Mouse (Mus musculus) midbrain, postnatal 0 days (tissue): Measurements from ENCODE around the gene Gm5286. TPM values are rescaled to one million over a fixed set of nuclear protein-coding genes. Genes with fewer than 3 reads are reported as not detected.
"Not testable (repeated sequence)": the region's sequence is repeated elsewhere in the genome, so short reads cannot be mapped to it uniquely, and the experiment has no call there.

Experiments
- ATAC-seq: fragments of 200-750 bp; cut with Nextera tagmentation; 2 replicates; pipeline ENCODE4 v1.8.0; 2017; ENCODE audit warnings: moderate number of reproducible peaks, mild to moderate bottlenecking, moderate TSS enrichment, moderate library complexity; ENCODE audit not compliant: low FRiP score
- DNase-seq: peaks from one replicate; pipeline ENCODE4 v3.0.0-alpha.2; 2015; ENCODE audit warnings: low spot score
- H3K27ac ChIP-seq: fragments of 300-500 bp; sonication (generic); 2 replicates; pipeline ENCODE4 v1.5.1; 2014; ENCODE audit warnings: low read depth, mild to moderate bottlenecking, low read length, mixed read lengths
- H3K27me3 ChIP-seq: fragments of 300-500 bp; sonication (generic); 2 replicates; pipeline ENCODE4 v1.6.1; 2014; ENCODE audit warnings: low read length, control low read depth, mixed read lengths; ENCODE audit not compliant: insufficient read depth
- H3K36me3 ChIP-seq: fragments of 300-500 bp; sonication (generic); 2 replicates; pipeline ENCODE4 v1.6.1; 2014; ENCODE audit warnings: low read length, control low read depth, mixed read lengths; ENCODE audit not compliant: insufficient read depth
- H3K4me1 ChIP-seq: fragments of 300-500 bp; sonication (generic); 2 replicates; pipeline ENCODE4 v1.6.1; 2014; ENCODE audit warnings: mild to moderate bottlenecking, control low read depth, antibody characterized with exemption, low read length, mixed read lengths; ENCODE audit not compliant: insufficient read depth
- H3K4me2 ChIP-seq: fragments of 300-500 bp; sonication (generic); 2 replicates; pipeline ENCODE4 v1.6.1; 2014; ENCODE audit warnings: low read depth, mild to moderate bottlenecking, low read length, mixed read lengths; ENCODE audit not compliant: poor library complexity, severe bottlenecking
- H3K4me3 ChIP-seq: fragments of 300-500 bp; sonication (generic); 2 replicates; pipeline ENCODE4 v1.5.1; 2014; ENCODE audit warnings: low read depth, mild to moderate bottlenecking, low read length, moderate library complexity
- H3K9ac ChIP-seq: fragments of 300-500 bp; sonication (generic); replicated peaks from 2 replicates; pipeline ENCODE4 v1.6.1; 2014; ENCODE audit warnings: mild to moderate bottlenecking, low read length, moderate library complexity, mixed read lengths; ENCODE audit not compliant: poor library complexity, severe bottlenecking
- H3K9me3 ChIP-seq: fragments of 300-500 bp; sonication (generic); 2 replicates; pipeline ENCODE4 v1.6.1; 2016; ENCODE audit warnings: low read length, control low read depth
- WGBS: fragments of 180-500 bp; shearing (Covaris S2); extraction: QIAGEN DNeasy Blood & Tissue Kit; methylation state at CpG from one replicate; pipeline ENCODE4 v1.1.7; 2014; 5-methylcytosine and 5-hydroxymethylcytosine counted together
- polyA plus RNA-seq: library from polyadenylated mRNA; unstranded; fragments of >200 nt; fragmentation: Nextera tagmentation; extraction: Ambion mirVana; gene quantifications from 2 replicates; pipeline ENCODE4 v1.2.1, GENCODE M21; 2015
- total RNA-seq: library from RNA; depleted of rRNA; stranded (reverse); fragments of >200 nt; gene quantifications from 2 replicates; pipeline ENCODE4 v1.2.3, GENCODE M21; 2014; rRNA removed

Gene Gm5286
- total RNA-seq (not detected in 2 replicates), polyA plus RNA-seq (not detected in 2 replicates)

DNA sequence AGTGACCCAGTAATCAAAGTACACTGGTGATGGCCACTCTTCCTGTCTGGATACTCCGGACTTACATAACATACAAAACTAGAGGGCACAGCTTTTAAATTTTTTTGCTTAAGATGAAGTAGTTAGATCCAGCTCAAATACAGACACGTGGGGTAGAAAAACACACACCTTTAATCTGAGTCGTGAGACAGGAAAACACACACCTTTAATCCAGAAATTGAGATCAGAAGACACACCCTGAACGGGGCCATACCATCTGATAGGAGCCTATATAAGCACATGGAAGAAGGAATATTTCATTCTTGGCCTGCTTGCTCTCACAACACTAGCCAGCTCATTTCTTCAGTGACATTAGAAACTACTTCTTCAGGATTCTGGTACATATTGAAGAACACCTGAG, at the start of gene Gm5286:
Gm5286 (plus strand) TSS at position 301 of the 400 bp plus-strand sequence.
- not testable (repeated sequence) for H3K9me3 ChIP-seq, H3K36me3 ChIP-seq, H3K4me1 ChIP-seq, H3K4me2 ChIP-seq, DNase-seq, H3K4me3 ChIP-seq, H3K27ac ChIP-seq, H3K27me3 ChIP-seq, ATAC-seq, H3K9ac ChIP-seq
- 90% methylated on average over 2 of the region's 4 CpGs for whole genome bisulfite sequencing

GRCm38 (mm10) chr3:94167351-94167750, 29.2 kb upstream of the Gm5286 start:
- H3K4me2 ChIP-seq, DNase-seq, H3K36me3 ChIP-seq, ATAC-seq, H3K9ac ChIP-seq, H3K9me3 ChIP-seq, H3K4me3 ChIP-seq, H3K4me1 ChIP-seq, H3K27me3 ChIP-seq, H3K27ac ChIP-seq: not testable (repeated sequence)

- not testable (repeated sequence) for H3K4me3 ChIP-seq, H3K9ac ChIP-seq, ATAC-seq, H3K27me3 ChIP-seq, H3K4me2 ChIP-seq, H3K36me3 ChIP-seq, DNase-seq, H3K9me3 ChIP-seq, H3K27ac ChIP-seq, H3K4me1 ChIP-seq
- 95% methylated on average over 1 of the region's 1 CpGs for WGBS
Observed at GRCm38 (mm10) chr3:94178093-94178492, 18.4 kb upstream of the Gm5286 start, which contains the start of gene Gm10696. Gene Gm10696 (minus strand): TSS chr3:94178193.

Other genes starting within 250 kb of the Gm5286 start
- not detected in 2 replicates for gene Tdpoz5, start 235.4 kb upstream of the Gm5286 start, total RNA-seq
- gene Tdpoz5, start 235.4 kb upstream of the Gm5286 start, polyA plus RNA-seq: not detected in 2 replicates
- gene Gm9125, start 141.8 kb upstream of the Gm5286 start, total RNA-seq: not detected in 2 replicates
- gene Gm9125, start 141.8 kb upstream of the Gm5286 start, polyA plus RNA-seq: not detected in 2 replicates
- not detected in 2 replicates for gene Gm10697, start 124.1 kb upstream of the Gm5286 start, total RNA-seq
- gene Gm10697, start 124.1 kb upstream of the Gm5286 start, polyA plus RNA-seq: not detected in 2 replicates
- gene Gm10696, start 18.5 kb upstream of the Gm5286 start, total RNA-seq: not detected in 2 replicates
- gene Gm10696, start 18.5 kb upstream of the Gm5286 start, polyA plus RNA-seq: not detected in 2 replicates
- gene Gm4778, start 67.3 kb downstream of the Gm5286 start, total RNA-seq: not detected in 2 replicates
- gene Gm4778, start 67.3 kb downstream of the Gm5286 start, polyA plus RNA-seq: not detected in 2 replicates
- gene Them4, start 113.4 kb downstream of the Gm5286 start, total RNA-seq: 28.7 and 32.7 TPM in 2 replicates
- 72.9 and 73.0 TPM in 2 replicates for gene Them4, start 113.4 kb downstream of the Gm5286 start, polyA plus RNA-seq
- gene Them5, start 145.4 kb downstream of the Gm5286 start, total RNA-seq: 0.16 TPM in 1 of 2 replicates, not detected in the other
- not detected in 2 replicates for gene Them5, start 145.4 kb downstream of the Gm5286 start, polyA plus RNA-seq
- 1.7 and 2.8 TPM in 2 replicates for gene C2cd4d, start 165.7 kb downstream of the Gm5286 start, total RNA-seq
- gene C2cd4d, start 165.7 kb downstream of the Gm5286 start, polyA plus RNA-seq: 1.7 and 2.2 TPM in 2 replicates
- 0.42 and 0.60 TPM in 2 replicates for gene Rorc, start 176.1 kb downstream of the Gm5286 start, total RNA-seq
- gene Rorc, start 176.1 kb downstream of the Gm5286 start, polyA plus RNA-seq: 0.12 and 0.25 TPM in 2 replicates
- gene Lingo4, start 201.8 kb downstream of the Gm5286 start, total RNA-seq: 1.6 and 1.8 TPM in 2 replicates
- 1.5 TPM in 2 replicates for gene Lingo4, start 201.8 kb downstream of the Gm5286 start, polyA plus RNA-seq
- gene Tdrkh, start 216.6 kb downstream of the Gm5286 start, total RNA-seq: 12.0 and 18.5 TPM in 2 replicates
- 39.5 and 40.3 TPM in 2 replicates for gene Tdrkh, start 216.6 kb downstream of the Gm5286 start, polyA plus RNA-seq
- gene Mrpl9, start 246.6 kb downstream of the Gm5286 start, total RNA-seq: 52.5 and 56.8 TPM in 2 replicates
- gene Mrpl9, start 246.6 kb downstream of the Gm5286 start, polyA plus RNA-seq: 56.1 and 58.7 TPM in 2 replicates
- gene Oaz3, start 247.2 kb downstream of the Gm5286 start, total RNA-seq: not detected in 2 replicates
- 0.68 and 1.1 TPM in 2 replicates for gene Oaz3, start 247.2 kb downstream of the Gm5286 start, polyA plus RNA-seq